Mouse (Mus musculus): ENCODE results near the gene Tbce. TPM values are rescaled to one million over a fixed set of nuclear protein-coding genes. Genes with fewer than 3 reads are reported as not detected.

Gene Tbce
- polyA plus RNA-seq, 1 experiment from 2014 or later, result 69.1 TPM

GRCm38 (mm10) chr13:14063942-14064271 is 24.5 kb upstream of the Tbce start:
- Histone ChIP-seq H3K4me3 (ENCODE audit: low read depth, low read length) (peak overlapping the region; percentile 99), H3K4me1 (ENCODE audit: control insufficient read depth, insufficient read depth, low read length) (peaks cover 4% of the 10 kb centered on the region; the same call in 1 of the 2 replicates), H3K36me3 (ENCODE audit: control insufficient read depth, insufficient read depth, low read length) (no peaks in the 10 kb centered on the region), H3K27ac (ENCODE audit: low read depth, low read length) (peak overlapping the region; percentile 95), H3K9me3 (ENCODE audit: control insufficient read depth, low read length) (no peaks in the 10 kb centered on the region), H3K27me3 (ENCODE audit: control insufficient read depth, insufficient read depth, low read length) (no peaks in the 10 kb centered on the region), H3K9ac (ENCODE audit: low read length) (peak overlapping the region; percentile 98), H3K4me2 (ENCODE audit: low read depth) (peak overlapping the region; percentile 72)
- WGBS, result 2% methylated on average over 16 of the region's 31 CpGs
- DNase-seq (ENCODE audit: low spot score), result no peak
- ATAC-seq (ENCODE audit: insufficient read depth, low FRiP score, low TSS enrichment), result peak; percentile 46

GRCm38 (mm10) chr13:14063013-14063941 is 23.8 kb upstream of the Tbce start, which contains the start of the genes Arid4b and Ggps1:
Gene Arid4b (plus strand): TSS chr13:14063232.
Gene Ggps1 (minus strand): TSS chr13:14063488.
- peak; percentile 95 for DNase-seq (ENCODE audit: low spot score)
- Histone ChIP-seq H3K27me3 (ENCODE audit: control insufficient read depth, insufficient read depth, low read length) (no peaks in the 10 kb centered on the region), H3K27ac (ENCODE audit: low read depth, low read length) (peak within 1 kb of the TSS; percentile 95), H3K4me2 (ENCODE audit: low read depth) (peak within 1 kb of the TSS; percentile 75), H3K9ac (ENCODE audit: low read length) (peak within 1 kb of the TSS; percentile 98), H3K4me3 (ENCODE audit: low read depth, low read length) (peak within 1 kb of the TSS; percentile 99), H3K4me1 (ENCODE audit: control insufficient read depth, insufficient read depth, low read length) (peaks cover 4% of the 10 kb centered on the region; the same call in 1 of the 2 replicates), H3K9me3 (ENCODE audit: control insufficient read depth, low read length) (no peaks in the 10 kb centered on the region), H3K36me3 (ENCODE audit: control insufficient read depth, insufficient read depth, low read length) (no peaks in the 10 kb centered on the region)
- WGBS, result under 1% methylated on average over 63 of the region's 64 CpGs
- ATAC-seq (ENCODE audit: insufficient read depth, low FRiP score, low TSS enrichment), result peak; percentile 96

GRCm38 (mm10) chr13:14062209-14063012 is 23.0 kb upstream of the Tbce start:
- Histone ChIP-seq H3K27ac (ENCODE audit: low read depth, low read length) (peak overlapping the region; percentile 77), H3K4me2 (ENCODE audit: low read depth) (peak overlapping the region; percentile 75), H3K36me3 (ENCODE audit: control insufficient read depth, insufficient read depth, low read length) (no peaks in the 10 kb centered on the region), H3K9me3 (ENCODE audit: control insufficient read depth, low read length) (no peaks in the 10 kb centered on the region), H3K9ac (ENCODE audit: low read length) (peak overlapping the region; percentile 83), H3K4me1 (ENCODE audit: control insufficient read depth, insufficient read depth, low read length) (peaks cover 4% of the 10 kb centered on the region; the same call in 1 of the 2 replicates), H3K27me3 (ENCODE audit: control insufficient read depth, insufficient read depth, low read length) (no peaks in the 10 kb centered on the region), H3K4me3 (ENCODE audit: low read depth, low read length) (peak overlapping the region; percentile 99)
- no peak for ATAC-seq (ENCODE audit: insufficient read depth, low FRiP score, low TSS enrichment)
- no peak for DNase-seq (ENCODE audit: low spot score)
- 6% methylated on average over 11 of the region's 11 CpGs for WGBS

- Histone ChIP-seq H3K4me1 (ENCODE audit: control insufficient read depth, insufficient read depth, low read length) (peaks cover 4% of the 10 kb centered on the region; the same call in 1 of the 2 replicates), H3K4me3 (ENCODE audit: low read depth, low read length) (no peak overlapping the region), H3K9me3 (ENCODE audit: control insufficient read depth, low read length) (no peaks in the 10 kb centered on the region), H3K9ac (ENCODE audit: low read length) (no peak overlapping the region), H3K27me3 (ENCODE audit: control insufficient read depth, insufficient read depth, low read length) (no peaks in the 10 kb centered on the region), H3K36me3 (ENCODE audit: control insufficient read depth, insufficient read depth, low read length) (no peaks in the 10 kb centered on the region; the same call in 1 of the 2 replicates), H3K4me2 (ENCODE audit: low read depth) (no peak overlapping the region), H3K27ac (ENCODE audit: low read depth, low read length) (no peak overlapping the region)
- DNase-seq (ENCODE audit: low spot score) (no peak), ATAC-seq (ENCODE audit: insufficient read depth, low FRiP score, low TSS enrichment) (no peak)
Measured at GRCm38 (mm10) chr13:14059582-14059981, 20.1 kb upstream of the Tbce start.

GRCm38 (mm10) chr13:14056801-14057200 is 17.4 kb upstream of the Tbce start:
- H3K4me3 ChIP-seq (ENCODE audit: low read depth, low read length), result no peak overlapping the region
- ATAC-seq (ENCODE audit: insufficient read depth, low FRiP score, low TSS enrichment) (no peak), DNase-seq (ENCODE audit: low spot score) (no peak)
- no peaks in the 10 kb centered on the region for H3K9me3 ChIP-seq (ENCODE audit: control insufficient read depth, low read length)
- no peak overlapping the region for H3K27ac ChIP-seq (ENCODE audit: low read depth, low read length)
- H3K27me3 ChIP-seq (ENCODE audit: control insufficient read depth, insufficient read depth, low read length), result no peaks in the 10 kb centered on the region
- no peak overlapping the region for H3K9ac ChIP-seq (ENCODE audit: low read length)
- no peaks in the 10 kb centered on the region; the same call in 1 of the 2 replicates for H3K36me3 ChIP-seq (ENCODE audit: control insufficient read depth, insufficient read depth, low read length)
- 91% methylated on average over 3 of the region's 3 CpGs for WGBS
- H3K4me2 ChIP-seq (ENCODE audit: low read depth), result no peak overlapping the region
- H3K4me1 ChIP-seq (ENCODE audit: control insufficient read depth, insufficient read depth, low read length), result no peaks in the 10 kb centered on the region

- H3K27ac ChIP-seq (ENCODE audit: low read depth, low read length), result no peak overlapping the region
- DNase-seq (ENCODE audit: low spot score), result no peak
- WGBS, result 97% methylated on average over 1 of the region's 1 CpGs
- no peak overlapping the region for H3K4me3 ChIP-seq (ENCODE audit: low read depth, low read length)
- H3K9me3 ChIP-seq (ENCODE audit: control insufficient read depth, low read length), result no peaks in the 10 kb centered on the region
- peaks cover 4% of the 10 kb centered on the region for H3K36me3 ChIP-seq (ENCODE audit: control insufficient read depth, insufficient read depth, low read length)
- no peak overlapping the region for H3K4me2 ChIP-seq (ENCODE audit: low read depth)
- H3K4me1 ChIP-seq (ENCODE audit: control insufficient read depth, insufficient read depth, low read length), result no peaks in the 10 kb centered on the region
- no peak overlapping the region for H3K9ac ChIP-seq (ENCODE audit: low read length)
- no peaks in the 10 kb centered on the region for H3K27me3 ChIP-seq (ENCODE audit: control insufficient read depth, insufficient read depth, low read length)
- no peak for ATAC-seq (ENCODE audit: insufficient read depth, low FRiP score, low TSS enrichment)
Measured at GRCm38 (mm10) chr13:14049878-14050277, 10.4 kb upstream of the Tbce start.

- Histone ChIP-seq H3K36me3 (ENCODE audit: control insufficient read depth, insufficient read depth, low read length) (peaks cover 4% of the 10 kb centered on the region; the same call in 1 of the 2 replicates), H3K4me3 (ENCODE audit: low read depth, low read length) (no peak overlapping the region), H3K4me1 (ENCODE audit: control insufficient read depth, insufficient read depth, low read length) (no peaks in the 10 kb centered on the region), H3K4me2 (ENCODE audit: low read depth) (no peak overlapping the region), H3K27ac (ENCODE audit: low read depth, low read length) (no peak overlapping the region), H3K9ac (ENCODE audit: low read length) (no peak overlapping the region), H3K27me3 (ENCODE audit: control insufficient read depth, insufficient read depth, low read length) (no peaks in the 10 kb centered on the region), H3K9me3 (ENCODE audit: control insufficient read depth, low read length) (no peaks in the 10 kb centered on the region)
- ATAC-seq (ENCODE audit: insufficient read depth, low FRiP score, low TSS enrichment), result no peak
- WGBS, result 79% methylated on average over 2 of the region's 2 CpGs
- no peak for DNase-seq (ENCODE audit: low spot score)
Measured at GRCm38 (mm10) chr13:14044521-14044920, 5.1 kb upstream of the Tbce start.

GRCm38 (mm10) chr13:14043851-14044250 is 4.4 kb upstream of the Tbce start:
- no peak overlapping the region for H3K4me2 ChIP-seq (ENCODE audit: low read depth)
- no peak overlapping the region for H3K4me3 ChIP-seq (ENCODE audit: low read depth, low read length)
- no peak for ATAC-seq (ENCODE audit: insufficient read depth, low FRiP score, low TSS enrichment)
- H3K4me1 ChIP-seq (ENCODE audit: control insufficient read depth, insufficient read depth, low read length), result no peaks in the 10 kb centered on the region
- no peaks in the 10 kb centered on the region for H3K27me3 ChIP-seq (ENCODE audit: control insufficient read depth, insufficient read depth, low read length)
- DNase-seq (ENCODE audit: low spot score), result no peak
- H3K9me3 ChIP-seq (ENCODE audit: control insufficient read depth, low read length), result no peaks in the 10 kb centered on the region
- H3K9ac ChIP-seq (ENCODE audit: low read length), result no peak overlapping the region
- peaks cover 2% of the 10 kb centered on the region; the same call in 1 of the 2 replicates for H3K36me3 ChIP-seq (ENCODE audit: control insufficient read depth, insufficient read depth, low read length)
- H3K27ac ChIP-seq (ENCODE audit: low read depth, low read length), result no peak overlapping the region
